Mouse (Mus musculus): ENCODE results near the gene Tmem86a. TPM values are rescaled to one million over a fixed set of nuclear protein-coding genes. Genes with fewer than 3 reads are reported as not detected.

Tmem86a gene
- polyA plus RNA-seq, 1 experiment from 2014 or later = 21.1 TPM

DNA sequence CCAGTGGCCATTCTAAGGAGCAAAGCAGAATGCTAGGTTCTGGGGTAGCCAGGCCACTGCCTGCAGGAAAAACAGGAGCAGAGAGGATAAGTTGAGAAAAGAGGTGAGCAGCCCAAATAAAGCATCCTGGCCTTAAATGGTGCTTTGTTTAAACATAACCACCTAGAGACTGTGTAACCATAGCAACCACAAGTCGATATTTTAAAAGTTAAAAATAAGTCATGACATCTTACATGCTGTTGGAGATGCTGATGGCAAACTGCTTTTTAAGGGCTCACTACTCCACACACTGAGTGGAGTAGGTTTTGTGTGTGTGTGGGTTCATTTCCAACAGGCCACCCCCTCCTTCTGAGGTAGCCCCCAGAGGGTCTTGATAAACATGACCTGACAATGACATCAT is 34.7 kb downstream of the Tmem86a start:
- H3K9ac ChIP-seq (ENCODE audit: low read length) = no peak overlapping the region
- H3K36me3 ChIP-seq (ENCODE audit: control insufficient read depth, insufficient read depth, low read length) = no peaks in the 10 kb centered on the region
- H3K27ac ChIP-seq (replicated peaks) = no peak overlapping the region
- TF ChIP-seq EP300 (optimal IDR thresholded peaks at IDR 0.05) = no peak
- TF ChIP-seq CTCF (IDR thresholded peaks at IDR 0.05; ENCODE audit: low read depth) = no peak
- no peaks in the 10 kb centered on the region for H3K27me3 ChIP-seq (ENCODE audit: control insufficient read depth, insufficient read depth, low read length)
- no peak overlapping the region for H3K4me3 ChIP-seq (ENCODE audit: low read depth, low read length)
- DNase-seq (ENCODE audit: low spot score) (no peak), ATAC-seq (ENCODE audit: low FRiP score, low TSS enrichment) (no peak)
- no peak overlapping the region for H3K4me2 ChIP-seq (replicated peaks; ENCODE audit: low read depth)
- no peaks in the 10 kb centered on the region for H3K4me1 ChIP-seq (replicated peaks; ENCODE audit: control insufficient read depth, insufficient read depth)
- WGBS = 29% methylated on average over 1 of the region's 1 CpGs
- H3K9me3 ChIP-seq (ENCODE audit: control insufficient read depth, low read length) = no peaks in the 10 kb centered on the region

DNA sequence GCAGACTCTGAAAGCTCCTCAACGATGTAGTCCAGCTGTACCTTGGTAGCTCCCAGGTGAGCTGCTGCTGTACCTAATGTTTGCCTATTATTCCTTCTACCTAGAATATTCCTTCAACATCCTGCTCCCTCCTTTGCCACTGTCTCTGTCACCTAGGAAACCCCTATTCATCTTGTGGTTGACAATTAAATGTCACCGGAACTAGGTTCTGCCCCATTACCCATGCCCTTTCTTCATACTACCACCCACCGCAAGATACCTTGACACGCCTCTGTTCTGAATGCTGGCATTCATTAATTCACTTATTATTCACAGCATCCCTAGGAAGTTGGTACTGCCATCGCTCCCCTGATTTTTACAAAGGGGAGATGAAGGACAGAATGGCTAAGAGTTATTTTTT is 43.5 kb downstream of the Tmem86a start:
- TF ChIP-seq CTCF (IDR thresholded peaks at IDR 0.05; ENCODE audit: low read depth) (no peak), EP300 (optimal IDR thresholded peaks at IDR 0.05) (no peak)
- H3K36me3 ChIP-seq (ENCODE audit: control insufficient read depth, insufficient read depth, low read length) = no peaks in the 10 kb centered on the region
- DNase-seq (ENCODE audit: low spot score) (no peak), ATAC-seq (ENCODE audit: low FRiP score, low TSS enrichment) (no peak)
- no peak overlapping the region for H3K4me3 ChIP-seq (ENCODE audit: low read depth, low read length)
- H3K9me3 ChIP-seq (ENCODE audit: control insufficient read depth, low read length) = no peaks in the 10 kb centered on the region
- no peak overlapping the region for H3K27ac ChIP-seq (replicated peaks)
- 85% methylated on average over 5 of the region's 5 CpGs for WGBS
- no peak overlapping the region for H3K9ac ChIP-seq (ENCODE audit: low read length)
- no peaks in the 10 kb centered on the region for H3K4me1 ChIP-seq (replicated peaks; ENCODE audit: control insufficient read depth, insufficient read depth)
- H3K27me3 ChIP-seq (ENCODE audit: control insufficient read depth, insufficient read depth, low read length) = no peaks in the 10 kb centered on the region
- H3K4me2 ChIP-seq (replicated peaks; ENCODE audit: low read depth) = no peak overlapping the region

DNA sequence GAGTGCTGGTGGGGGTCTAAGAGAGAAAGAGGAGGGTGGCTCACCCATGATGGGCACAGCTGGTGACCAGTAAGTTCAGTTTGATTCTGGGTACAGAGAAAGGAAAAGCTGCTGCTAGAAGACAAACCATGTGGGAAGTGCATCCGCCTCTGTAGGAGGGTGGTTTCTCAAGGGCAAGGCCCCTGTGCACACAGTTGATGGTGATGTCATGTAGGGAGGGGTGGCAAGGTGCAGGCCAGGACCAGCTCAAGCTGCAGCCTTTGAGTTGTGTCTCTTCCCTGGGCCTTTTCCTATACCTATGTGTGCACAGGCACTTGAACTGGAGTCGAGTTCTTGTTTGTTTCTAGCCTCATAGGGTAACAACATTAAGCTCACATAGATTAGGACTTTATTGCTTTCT is 44.6 kb downstream of the Tmem86a start:
- H3K4me2 ChIP-seq (replicated peaks; ENCODE audit: low read depth) = no peak overlapping the region
- no peak overlapping the region for H3K27ac ChIP-seq (replicated peaks)
- DNase-seq (ENCODE audit: low spot score) (no peak), ATAC-seq (ENCODE audit: low FRiP score, low TSS enrichment) (0 out of 2 replicates have a peak, but pooled peaks have one; percentile 51)
- H3K9ac ChIP-seq (ENCODE audit: low read length) = no peak overlapping the region
- WGBS = 40% methylated on average over 2 of the region's 2 CpGs
- H3K36me3 ChIP-seq (ENCODE audit: control insufficient read depth, insufficient read depth, low read length) = no peaks in the 10 kb centered on the region
- no peaks in the 10 kb centered on the region for H3K4me1 ChIP-seq (replicated peaks; ENCODE audit: control insufficient read depth, insufficient read depth)
- TF ChIP-seq EP300 (optimal IDR thresholded peaks at IDR 0.05) = no peak
- no peak for TF ChIP-seq CTCF (IDR thresholded peaks at IDR 0.05; ENCODE audit: low read depth)
- no peaks in the 10 kb centered on the region for H3K27me3 ChIP-seq (ENCODE audit: control insufficient read depth, insufficient read depth, low read length)
- H3K9me3 ChIP-seq (ENCODE audit: control insufficient read depth, low read length) = no peaks in the 10 kb centered on the region
- H3K4me3 ChIP-seq (ENCODE audit: low read depth, low read length) = no peak overlapping the region

DNA sequence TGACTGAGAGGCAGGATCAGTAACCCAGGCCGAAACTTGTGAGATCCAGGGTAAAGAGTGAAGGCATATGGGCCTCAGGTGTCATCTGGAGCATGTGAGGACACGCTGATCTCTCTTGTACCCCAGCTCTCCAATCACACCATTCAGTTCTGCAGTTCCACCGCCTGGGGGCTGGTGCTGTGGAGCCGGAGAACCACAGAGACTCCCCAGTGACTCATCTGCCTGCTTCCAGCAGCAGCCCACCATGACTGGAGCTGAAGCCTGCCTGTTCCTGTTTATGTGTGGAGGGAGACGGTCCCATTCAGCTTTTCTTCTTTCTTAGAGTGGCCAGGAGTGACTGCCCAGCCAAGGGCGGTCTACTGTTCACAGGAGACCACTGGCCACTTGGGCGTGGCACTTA is 47.6 kb downstream of the Tmem86a start:
- no peak for ATAC-seq (ENCODE audit: low FRiP score, low TSS enrichment)
- H3K4me3 ChIP-seq (ENCODE audit: low read depth, low read length) = no peak overlapping the region
- no peak overlapping the region for H3K9ac ChIP-seq (ENCODE audit: low read length)
- H3K27me3 ChIP-seq (ENCODE audit: control insufficient read depth, insufficient read depth, low read length) = no peaks in the 10 kb centered on the region
- H3K4me2 ChIP-seq (replicated peaks; ENCODE audit: low read depth) = no peak overlapping the region
- no peaks in the 10 kb centered on the region for H3K9me3 ChIP-seq (ENCODE audit: control insufficient read depth, low read length)
- no peak for DNase-seq (ENCODE audit: low spot score)
- H3K4me1 ChIP-seq (replicated peaks; ENCODE audit: control insufficient read depth, insufficient read depth) = no peaks in the 10 kb centered on the region
- TF ChIP-seq EP300 (optimal IDR thresholded peaks at IDR 0.05) = no peak
- peak; percentile 25; the same call in 1 of the 2 replicates for TF ChIP-seq CTCF (IDR thresholded peaks at IDR 0.05; ENCODE audit: low read depth)
- WGBS = 45% methylated on average over 7 of the region's 7 CpGs
- H3K27ac ChIP-seq (replicated peaks) = no peak overlapping the region
- no peaks in the 10 kb centered on the region for H3K36me3 ChIP-seq (ENCODE audit: control insufficient read depth, insufficient read depth, low read length)

DNA sequence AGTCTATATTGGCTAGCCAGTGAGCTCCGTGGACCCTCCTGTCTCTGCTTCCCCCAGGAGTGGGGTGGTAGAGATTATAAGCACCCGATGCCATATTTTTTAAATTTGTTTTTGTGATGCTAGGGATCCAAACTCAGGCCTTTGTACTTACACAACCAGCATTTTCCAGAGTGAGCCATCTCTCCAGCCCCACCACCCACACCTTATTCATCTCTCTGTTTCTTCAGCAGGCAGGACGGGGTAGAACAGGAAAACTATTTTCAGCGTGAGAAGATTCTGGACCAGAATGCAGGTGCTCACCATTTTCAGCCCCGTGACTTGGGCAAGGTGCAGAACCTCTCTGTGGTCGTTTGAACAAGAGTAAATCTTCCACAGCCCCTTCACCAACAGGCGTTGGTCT is 48.9 kb downstream of the Tmem86a start:
- TF ChIP-seq EP300 (optimal IDR thresholded peaks at IDR 0.05) (no peak), CTCF (IDR thresholded peaks at IDR 0.05; ENCODE audit: low read depth) (no peak)
- Histone ChIP-seq H3K4me2 (replicated peaks; ENCODE audit: low read depth) (no peak overlapping the region), H3K4me1 (replicated peaks; ENCODE audit: control insufficient read depth, insufficient read depth) (no peaks in the 10 kb centered on the region), H3K27ac (replicated peaks) (no peak overlapping the region), H3K27me3 (ENCODE audit: control insufficient read depth, insufficient read depth, low read length) (no peaks in the 10 kb centered on the region), H3K9ac (ENCODE audit: low read length) (no peak overlapping the region), H3K36me3 (ENCODE audit: control insufficient read depth, insufficient read depth, low read length) (no peaks in the 10 kb centered on the region), H3K4me3 (ENCODE audit: low read depth, low read length) (no peak overlapping the region), H3K9me3 (ENCODE audit: control insufficient read depth, low read length) (no peaks in the 10 kb centered on the region)
- DNase-seq (ENCODE audit: low spot score) (no peak), ATAC-seq (ENCODE audit: low FRiP score, low TSS enrichment) (no peak)
- 82% methylated on average over 7 of the region's 7 CpGs for WGBS

DNA sequence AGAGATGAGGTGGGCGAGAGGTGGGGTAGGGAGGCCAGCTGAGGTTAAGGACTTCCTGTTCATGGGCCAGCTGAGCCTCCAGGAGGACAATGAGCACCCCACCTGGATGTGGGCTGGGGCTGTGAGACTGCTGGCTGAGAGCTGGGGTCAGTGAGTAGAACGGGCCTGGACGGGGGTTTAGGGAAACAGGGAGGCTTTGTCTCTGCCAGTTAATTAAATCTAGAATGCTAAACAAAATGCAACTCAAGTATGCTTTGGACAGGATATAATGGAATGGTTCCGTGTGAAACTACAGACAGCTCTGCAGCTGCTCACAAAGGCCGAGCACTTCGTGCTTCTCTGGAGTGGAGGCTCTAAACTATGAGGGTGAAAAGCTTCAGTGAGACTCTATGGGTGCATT is 50.2 kb downstream of the Tmem86a start:
- Histone ChIP-seq H3K27me3 (ENCODE audit: control insufficient read depth, insufficient read depth, low read length) (no peaks in the 10 kb centered on the region), H3K4me3 (ENCODE audit: low read depth, low read length) (no peak overlapping the region), H3K9me3 (ENCODE audit: control insufficient read depth, low read length) (no peaks in the 10 kb centered on the region), H3K36me3 (ENCODE audit: control insufficient read depth, insufficient read depth, low read length) (no peaks in the 10 kb centered on the region), H3K27ac (replicated peaks) (no peak overlapping the region), H3K9ac (ENCODE audit: low read length) (no peak overlapping the region), H3K4me1 (replicated peaks; ENCODE audit: control insufficient read depth, insufficient read depth) (no peaks in the 10 kb centered on the region), H3K4me2 (replicated peaks; ENCODE audit: low read depth) (no peak overlapping the region)
- DNase-seq (ENCODE audit: low spot score) (no peak), ATAC-seq (ENCODE audit: low FRiP score, low TSS enrichment) (no peak)
- 70% methylated on average over 6 of the region's 6 CpGs for WGBS
- no peak for TF ChIP-seq EP300 (optimal IDR thresholded peaks at IDR 0.05)
- TF ChIP-seq CTCF (IDR thresholded peaks at IDR 0.05; ENCODE audit: low read depth) = no peak
